Mouse (Mus musculus) adrenal gland, postnatal 4 days (tissue): ENCODE data around the gene Slc12a8. TPM values are rescaled to one million over a fixed set of nuclear protein-coding genes. Genes with fewer than 3 reads are reported as not detected.

Source experiments
- DNase-seq, 2 experiments: peaks; one replicate each; pipeline ENCODE4 v3.0.0; 2021 to 2022; ENCODE audit warnings: low spot score in 2 of 2, mixed read lengths in 2 of 2
- total RNA-seq, 2 experiments: library from RNA; stranded (reverse); gene quantifications; 2 replicates each; pipeline ENCODE4 v1.2.3; 2021

Gene Slc12a8
- total RNA-seq, 2 experiments from 2014 or later = 2.4 to 2.6 TPM

DNA sequence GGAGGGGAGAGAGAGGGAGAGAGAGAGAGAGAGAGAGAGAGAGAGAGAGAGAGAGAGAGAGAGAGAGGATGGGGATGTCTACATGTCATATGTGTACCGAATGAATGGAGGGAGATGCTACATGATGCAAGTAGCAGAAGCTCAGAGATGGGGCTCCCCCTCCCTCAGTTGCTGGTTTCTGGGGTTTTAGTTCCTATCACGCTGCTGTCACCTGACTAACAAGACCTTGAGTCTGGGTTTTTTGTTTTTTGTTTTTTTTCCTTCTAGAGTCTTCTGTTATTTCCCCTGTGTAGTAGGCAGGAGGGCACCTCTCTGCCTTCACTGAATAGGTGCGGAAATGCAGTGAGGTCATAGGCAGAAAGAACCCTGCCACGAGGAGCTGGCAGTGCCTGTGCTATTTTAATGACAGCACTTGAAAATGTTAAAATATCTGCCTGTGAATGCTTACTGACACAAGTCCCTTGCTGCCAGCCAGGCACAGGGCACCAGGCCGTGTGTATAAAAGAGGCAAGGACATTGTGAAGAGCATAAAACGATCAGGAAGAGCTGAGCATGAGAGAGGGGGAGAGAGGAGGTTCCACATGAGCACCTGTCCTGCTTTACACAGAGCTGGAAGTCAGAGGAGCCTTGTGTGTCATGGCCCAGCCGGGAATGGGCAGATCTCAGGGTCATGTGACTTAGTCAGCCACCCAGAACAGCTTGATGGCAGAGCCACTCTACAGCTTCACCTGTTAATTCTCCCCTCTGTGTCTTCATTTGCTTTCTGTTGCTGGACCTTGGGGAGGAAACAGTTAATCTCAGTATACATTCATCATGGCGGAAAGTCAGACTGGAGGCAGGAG is 89.8 kb downstream of the Slc12a8 start:
- DNase-seq = no peak

DNA sequence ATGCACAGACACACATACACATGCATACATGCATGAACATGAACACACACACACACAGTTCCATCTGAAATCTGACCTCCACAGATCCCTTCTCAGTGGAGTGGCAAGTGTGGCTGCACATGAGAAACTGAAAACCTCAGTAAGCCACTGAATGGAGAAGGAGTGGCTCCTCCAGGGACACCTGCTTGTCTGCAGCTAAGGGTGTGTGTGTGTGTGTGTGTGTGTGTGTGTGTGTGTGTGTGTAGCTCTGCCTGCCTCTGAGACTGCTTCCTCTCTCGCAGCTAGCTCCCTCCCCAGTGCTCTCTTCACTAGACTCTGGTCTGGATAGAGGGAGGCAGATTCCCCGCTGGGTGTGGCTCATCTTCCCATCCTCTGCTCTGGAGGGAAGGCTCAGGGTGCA is 92.4 kb downstream of the Slc12a8 start:
- DNase-seq = no peak

DNA sequence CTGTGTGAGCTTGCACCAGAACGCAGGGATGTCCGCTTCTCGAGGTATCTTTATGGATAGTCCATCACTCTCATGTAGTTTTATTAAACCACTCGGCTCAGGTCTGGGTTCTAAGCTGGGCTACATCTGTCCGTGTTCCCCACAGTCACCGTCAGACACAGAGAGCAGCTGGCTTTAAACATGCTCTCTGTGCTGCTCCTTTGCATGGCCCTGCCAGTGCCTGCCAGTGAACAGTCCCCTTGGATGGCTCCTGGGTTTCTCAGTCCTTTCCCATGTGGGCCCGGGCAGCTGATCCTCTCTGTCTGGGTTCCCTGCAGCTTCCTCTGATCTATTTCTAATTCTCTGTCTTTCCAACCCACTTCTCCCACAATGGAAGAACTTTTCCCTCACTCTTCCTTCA is 93.3 kb downstream of the Slc12a8 start:
- no peak for DNase-seq

DNA sequence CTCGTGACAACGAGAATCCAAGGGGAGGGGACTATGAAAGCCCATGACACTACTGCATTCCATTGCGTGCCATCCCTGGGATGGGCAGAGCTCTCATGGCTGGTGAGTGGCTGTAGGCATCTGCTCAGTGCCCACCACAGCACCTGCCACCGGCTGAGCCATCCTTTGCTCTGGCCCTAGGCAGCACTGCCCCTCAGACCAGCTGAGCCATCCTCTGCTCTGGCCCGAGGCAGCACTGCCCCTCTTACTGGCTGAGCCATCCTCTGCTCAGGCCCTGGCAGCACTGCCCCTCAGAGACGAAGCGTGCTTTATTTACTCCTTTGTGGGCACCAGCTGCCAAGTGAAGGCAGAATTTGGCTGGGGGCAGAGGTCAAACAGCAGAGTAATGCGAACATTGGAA is 94.2 kb downstream of the Slc12a8 start:
- DNase-seq = no peak

DNA sequence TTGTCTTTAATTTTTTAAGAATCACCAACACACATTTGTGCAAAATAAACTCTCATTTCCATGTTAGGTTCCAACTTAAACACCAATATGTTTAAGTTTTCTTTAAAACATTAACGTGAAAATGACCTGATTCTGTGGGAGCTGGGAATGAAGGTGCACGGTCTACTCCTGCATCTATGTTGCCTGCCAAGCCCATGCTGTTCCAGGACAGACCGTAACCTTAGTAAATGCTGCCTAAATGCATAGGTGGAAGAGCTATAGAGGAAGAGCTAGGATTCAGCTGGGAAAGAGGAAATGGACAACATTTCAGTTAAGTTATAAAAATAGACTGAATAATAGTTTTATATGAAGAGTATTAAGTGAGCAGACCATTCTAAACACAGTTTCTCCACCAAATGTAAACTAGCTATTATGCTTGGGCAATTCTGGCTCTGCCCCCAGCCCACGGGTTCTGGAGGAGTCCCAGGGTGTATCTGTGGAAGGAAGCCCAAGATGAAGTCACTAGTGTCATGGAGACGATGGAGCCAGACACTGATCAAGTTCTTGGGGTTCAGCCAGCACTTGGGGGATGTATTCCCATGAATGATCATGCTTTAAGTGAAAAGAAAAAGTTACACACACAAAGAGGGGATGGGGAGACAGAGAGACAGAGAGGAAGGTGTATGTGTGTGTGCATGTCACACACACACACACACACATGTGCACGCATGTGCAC is 95.1 kb downstream of the Slc12a8 start:
- DNase-seq = no peak

DNA sequence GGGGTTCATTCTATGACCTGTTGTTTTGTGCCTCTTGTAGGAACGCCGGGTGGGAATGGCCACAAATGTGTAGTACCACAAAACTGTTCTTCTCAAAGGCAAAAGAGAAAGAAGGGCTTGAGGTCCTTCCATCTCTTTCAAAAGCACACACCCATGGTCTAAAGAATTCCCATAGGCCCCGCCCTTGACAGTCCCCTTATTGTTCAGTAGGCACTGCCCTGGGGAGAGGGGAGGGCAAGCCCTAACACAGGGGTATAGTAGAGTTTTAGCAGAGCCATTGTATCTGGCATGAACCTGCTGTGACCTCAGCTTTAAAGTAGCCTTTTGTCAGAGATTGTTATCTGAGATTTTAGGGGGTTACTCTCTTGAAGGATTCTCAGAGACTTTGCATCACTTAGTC is 98.9 kb downstream of the Slc12a8 start:
- no peak for DNase-seq

DNA sequence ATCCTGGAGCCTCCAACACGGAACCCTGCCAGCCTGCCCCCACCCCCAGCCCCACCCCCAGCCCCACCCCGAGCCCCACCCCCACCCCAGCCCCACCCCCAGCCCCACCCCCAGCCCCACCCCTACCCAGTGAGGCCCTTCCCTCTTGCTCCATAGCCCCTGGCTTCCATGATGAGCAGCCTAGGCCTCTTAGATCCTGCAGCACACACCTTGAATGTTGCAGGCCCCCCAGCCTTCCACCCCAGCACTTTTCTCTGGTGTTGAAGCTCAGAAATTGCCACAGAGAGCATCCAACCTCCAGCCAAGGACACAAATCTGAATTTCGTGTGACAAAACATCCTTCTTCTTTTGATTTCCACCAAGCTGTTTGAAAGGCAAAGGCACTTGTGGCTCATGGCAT is 104.7 kb downstream of the Slc12a8 start:
- DNase-seq = no peak

DNA sequence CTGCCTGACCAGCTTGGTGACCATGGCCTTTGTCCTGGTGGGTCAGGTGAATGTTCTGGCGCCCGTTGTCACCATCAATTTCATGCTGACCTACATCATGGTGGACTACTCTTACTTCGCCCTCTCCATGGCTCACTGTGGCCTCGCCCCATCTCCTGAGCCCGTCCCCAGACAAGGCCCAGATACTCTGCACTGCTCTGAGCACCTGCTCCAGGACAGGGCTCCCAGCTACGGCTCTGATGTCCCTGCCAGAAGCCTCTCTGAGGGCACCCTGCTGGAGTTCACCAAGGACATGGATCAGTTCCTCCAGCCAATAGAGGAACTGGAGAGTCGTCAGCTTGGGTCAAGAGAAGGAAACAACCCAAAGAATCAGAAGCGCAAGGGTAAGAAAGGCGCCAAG is 107.5 kb downstream of the Slc12a8 start:
- no peak for DNase-seq

DNA sequence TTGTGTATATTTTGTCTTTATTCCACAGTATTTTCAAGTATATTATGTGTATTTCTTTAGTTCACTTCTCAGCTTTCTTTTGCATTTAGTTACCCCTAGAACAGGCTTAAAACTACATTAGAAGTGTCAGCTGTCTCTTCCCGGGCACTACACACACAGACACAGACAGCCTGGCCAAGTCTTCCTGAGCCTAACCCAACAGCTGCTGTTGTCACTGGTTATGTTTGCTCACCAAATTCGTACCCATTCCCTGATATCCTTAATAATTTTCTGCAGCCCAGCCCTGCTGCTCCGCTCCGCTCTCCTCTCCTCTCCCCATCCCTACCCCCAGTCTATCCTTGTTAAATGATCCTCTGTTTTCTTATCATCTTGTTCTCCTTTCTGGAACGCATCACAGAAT is 112.4 kb downstream of the Slc12a8 start:
- no peak for DNase-seq

DNA sequence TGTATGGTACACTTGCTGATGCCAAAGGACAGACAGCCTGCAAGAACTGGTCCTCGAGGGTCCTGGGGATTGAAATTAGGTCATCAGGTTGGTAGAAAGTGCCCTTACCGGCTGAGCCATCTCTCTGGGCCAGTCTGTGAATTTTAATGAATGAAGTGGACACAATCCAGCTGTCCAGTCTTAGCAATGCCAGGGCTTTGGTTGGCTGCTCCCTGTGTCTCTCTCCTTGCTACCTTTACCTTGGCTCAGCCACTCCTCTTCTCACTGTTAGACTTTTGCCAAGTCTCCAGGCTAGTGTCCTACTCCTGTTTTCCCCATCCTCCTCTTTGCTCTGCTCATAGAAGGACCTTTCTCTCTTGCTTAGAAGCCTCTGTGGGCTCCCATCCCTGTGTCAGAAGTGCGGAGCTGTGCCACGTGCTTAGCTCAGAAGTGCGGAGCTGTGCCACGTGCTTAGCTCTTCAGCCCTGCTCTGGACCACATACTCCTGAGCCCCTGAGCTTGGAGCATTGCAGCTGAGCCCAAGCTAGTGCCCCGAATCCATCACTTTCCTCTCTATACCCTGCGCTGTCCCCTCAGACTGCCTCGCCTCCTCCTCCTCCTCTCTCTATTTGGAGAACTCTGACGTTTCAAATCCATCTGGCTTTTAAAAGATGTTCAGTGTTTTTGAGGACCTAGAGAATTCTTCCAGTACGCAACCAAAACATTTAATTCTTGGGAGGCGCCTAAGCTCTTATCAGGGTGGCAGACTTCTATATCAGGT is 118.9 kb downstream of the Slc12a8 start:
- DNase-seq = no peak

DNA sequence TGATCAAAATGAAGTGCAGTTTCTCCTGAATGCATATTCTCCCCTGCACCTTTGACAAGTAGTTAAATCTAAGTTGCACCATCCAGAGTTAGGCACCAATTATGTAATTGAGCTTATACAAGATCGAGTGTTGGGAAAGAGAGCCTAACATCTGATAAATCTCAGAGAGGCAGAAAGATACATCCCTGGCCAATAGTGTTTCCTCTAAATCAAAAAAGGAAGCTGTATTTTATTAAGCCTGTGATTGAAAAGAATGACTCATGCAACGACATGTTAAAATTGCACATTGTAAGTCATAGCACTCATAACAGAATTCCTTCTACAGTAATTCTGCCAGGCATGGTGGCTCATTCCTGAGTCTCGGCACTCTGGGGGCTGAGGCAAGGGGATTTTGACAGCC is 124.7 kb downstream of the Slc12a8 start:
- DNase-seq = no peak

DNA sequence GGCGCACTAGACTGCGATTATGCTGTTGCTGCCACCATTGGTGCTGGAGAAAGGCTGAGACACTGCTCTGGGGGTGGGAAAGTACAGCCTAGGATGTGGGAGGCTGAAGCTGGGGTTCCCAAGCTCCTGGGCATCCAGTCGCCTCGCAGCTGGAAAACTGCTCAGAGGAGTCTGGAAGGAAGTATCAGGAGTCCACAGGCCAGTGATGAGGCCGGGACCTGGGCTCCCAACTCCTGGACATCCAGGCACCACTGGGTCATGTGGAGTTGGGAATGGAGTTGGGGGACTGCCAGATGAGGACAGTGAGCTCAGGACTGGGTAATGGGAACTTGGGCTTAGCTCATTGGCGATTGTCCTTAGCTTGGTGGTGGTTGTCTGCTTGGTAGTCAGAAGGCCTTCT is 136.0 kb downstream of the Slc12a8 start:
- DNase-seq = no peak

DNA sequence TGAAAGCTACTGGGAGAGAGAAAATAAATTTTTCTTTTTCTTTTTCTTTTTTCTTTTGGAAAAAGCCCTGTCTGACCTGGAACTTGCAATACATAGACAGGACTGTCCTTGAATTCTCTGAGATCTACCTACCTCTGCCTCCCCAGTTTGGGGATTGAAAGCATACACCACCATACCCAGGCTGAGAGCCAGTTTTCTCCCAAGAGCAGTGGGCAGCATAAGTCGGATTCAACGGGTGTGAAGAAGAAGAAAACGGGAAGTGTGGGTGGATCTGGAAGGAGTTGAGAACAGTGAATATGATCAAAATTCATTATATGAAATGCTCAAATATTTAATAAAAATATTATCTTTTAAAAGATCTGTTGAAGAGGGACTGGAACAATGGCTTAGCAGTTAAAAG is 138.3 kb downstream of the Slc12a8 start:
- no peak for DNase-seq

DNA sequence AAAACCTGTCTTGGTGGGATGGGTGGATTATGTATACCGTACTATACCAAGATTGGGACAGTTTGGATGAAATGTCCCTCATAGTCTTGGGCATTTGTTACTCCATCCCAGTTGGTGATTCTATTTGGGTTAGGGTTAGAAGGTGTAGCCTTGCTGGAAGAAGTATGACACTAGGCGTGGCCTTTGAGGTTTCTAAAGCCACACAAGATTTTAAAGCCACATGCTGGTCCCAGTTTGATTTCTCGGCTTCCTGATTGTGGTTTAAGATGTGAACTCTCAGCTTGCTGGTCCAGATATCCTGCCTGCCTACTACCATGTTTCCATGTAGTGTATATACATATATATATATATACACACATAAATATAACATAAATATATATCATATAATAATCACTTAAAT is 140.1 kb downstream of the Slc12a8 start:
- no peak for DNase-seq

DNA sequence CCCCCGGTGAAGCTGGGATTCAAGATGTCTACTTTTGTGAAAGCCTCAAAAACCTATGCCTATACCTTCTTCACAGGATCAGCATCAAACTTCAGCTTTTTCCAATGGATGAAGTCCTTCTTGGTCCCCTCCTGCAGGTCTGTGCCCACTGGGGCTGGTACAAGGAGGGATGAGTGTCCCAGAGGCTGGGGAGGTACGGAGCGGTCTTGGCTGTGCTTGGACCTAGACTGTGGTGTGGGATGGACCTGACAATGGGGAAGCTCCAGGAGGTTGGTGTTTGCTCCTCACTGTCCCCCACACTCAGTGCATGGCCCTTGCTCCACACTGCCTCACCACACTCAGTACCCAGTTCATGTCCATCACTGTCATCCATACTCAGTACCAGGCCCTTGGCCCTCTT is 141.0 kb downstream of the Slc12a8 start:
- DNase-seq = no peak

DNA sequence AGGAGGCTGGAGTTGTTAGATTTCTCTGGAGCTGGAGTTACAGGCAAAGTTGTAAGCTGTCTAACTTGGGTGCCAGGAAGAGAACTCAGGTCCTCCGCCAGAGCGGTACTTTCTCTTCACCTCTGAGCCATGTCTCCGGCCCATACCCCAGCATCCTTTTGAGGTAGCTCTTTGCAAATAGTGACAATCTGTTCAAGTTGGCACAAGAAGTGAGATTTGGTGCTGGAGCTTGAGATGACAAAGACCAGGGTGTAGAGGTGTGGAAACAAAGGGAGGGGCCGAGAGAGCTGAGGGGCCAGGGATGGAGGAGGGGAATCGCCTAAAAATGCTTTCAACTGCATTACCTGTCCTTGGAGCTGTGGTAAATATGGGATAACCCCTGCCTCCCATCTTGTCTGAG is 142.4 kb downstream of the Slc12a8 start:
- DNase-seq = no peak

DNA sequence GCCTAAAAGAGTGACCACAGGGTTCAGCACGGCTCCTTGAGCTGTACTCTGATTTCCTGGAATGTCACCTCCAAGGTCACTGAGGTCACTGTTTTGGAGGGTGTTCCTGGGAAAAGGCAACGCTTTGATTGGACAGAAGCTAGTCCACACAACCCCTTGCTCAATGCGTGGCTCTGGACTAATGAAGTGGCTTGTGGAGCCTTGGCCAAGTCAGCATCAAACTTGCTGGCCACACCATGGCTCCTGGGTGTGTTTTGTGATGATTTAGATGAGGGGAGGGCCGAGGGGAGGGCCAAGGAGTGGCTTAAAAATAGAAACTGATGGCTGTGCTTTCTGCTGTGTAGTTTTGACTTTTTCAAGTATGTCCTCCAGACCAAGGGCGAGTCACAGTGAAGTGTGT is 143.0 kb downstream of the Slc12a8 start:
- no peak for DNase-seq

DNA sequence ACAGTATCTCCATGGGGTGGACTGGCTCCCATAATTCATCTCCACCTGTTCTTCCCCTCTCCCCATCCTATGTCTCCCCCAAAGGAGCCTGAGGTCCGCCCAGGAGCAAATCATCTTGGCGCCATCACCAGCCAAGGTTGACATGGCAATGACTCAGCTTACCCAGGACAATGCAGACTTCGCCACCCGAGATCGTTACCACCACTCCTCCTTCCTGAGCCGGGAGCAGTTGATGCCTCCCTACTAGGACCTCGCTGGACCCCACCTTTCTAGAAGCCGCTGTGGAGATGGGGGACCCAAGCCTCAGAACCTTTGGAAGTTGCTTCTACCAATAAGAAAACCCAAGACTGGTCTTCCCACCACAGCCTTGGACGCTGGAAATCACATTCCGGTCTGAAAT is 145.7 kb downstream of the Slc12a8 start:
- no peak for DNase-seq

DNA sequence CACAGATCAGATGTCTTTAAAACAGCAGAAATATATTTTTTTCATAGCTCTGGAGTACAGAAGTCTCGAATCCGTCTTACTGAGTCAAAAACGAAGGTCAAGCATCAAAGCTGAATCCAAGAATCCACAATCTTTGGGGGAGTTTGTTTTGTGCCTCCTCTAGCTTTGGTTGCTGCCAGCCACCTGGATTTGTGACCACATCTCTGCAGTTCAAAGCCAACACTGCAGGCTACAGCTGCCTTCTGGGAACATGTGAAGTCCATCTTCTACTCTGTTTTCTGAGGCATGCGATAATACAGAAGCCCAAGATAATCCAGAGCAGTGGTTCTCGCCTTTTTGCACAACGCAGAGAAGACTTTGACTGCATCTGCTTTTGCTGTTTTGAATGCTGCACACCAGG is 149.1 kb downstream of the Slc12a8 start:
- DNase-seq = no peak

DNA sequence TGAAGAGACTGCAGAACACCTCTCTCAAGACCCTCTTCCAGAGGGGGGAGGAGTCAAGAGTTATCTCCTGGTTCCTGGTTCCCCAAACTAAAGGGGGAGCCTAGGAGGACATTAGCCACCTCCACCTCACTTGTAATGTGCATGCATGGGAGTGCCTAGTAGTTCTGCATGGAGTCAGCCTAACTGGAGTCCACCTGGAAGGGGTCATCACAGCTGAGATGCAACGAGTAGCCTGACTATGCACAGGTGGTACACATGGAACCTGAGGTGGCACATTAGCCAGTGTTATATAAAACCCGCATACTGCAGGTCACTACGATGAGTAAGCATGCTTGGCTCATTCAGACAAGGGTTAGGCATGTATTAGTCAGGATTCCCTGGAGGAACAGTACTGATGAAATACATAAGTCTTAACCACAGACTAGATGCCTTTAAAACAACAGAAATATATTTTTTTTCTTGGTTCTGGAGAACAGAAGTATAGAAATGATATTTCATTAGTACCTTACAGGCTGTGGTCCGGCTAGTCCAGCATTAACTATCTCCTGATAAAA is 149.9 kb downstream of the Slc12a8 start:
- no peak for DNase-seq

DNA sequence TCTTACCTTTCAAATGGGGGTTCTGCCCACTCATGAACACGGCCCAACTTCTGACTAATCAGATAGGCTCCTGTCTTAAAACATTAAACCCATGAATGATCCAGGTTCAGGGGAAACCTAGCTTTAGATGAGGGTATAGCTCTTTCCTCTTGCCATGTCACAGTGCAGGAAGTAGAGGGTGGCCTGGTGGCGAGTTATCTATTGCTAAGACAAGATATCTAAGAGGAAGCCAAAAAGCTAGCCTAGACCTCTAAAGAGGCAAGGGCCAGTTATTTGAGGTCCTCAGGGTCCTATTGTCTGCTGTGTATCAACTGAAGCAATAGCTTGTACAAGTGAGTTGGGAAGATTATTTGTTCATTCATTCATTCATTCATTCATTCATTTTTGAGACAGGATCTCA is 151.3 kb downstream of the Slc12a8 start:
- DNase-seq = no peak

DNA sequence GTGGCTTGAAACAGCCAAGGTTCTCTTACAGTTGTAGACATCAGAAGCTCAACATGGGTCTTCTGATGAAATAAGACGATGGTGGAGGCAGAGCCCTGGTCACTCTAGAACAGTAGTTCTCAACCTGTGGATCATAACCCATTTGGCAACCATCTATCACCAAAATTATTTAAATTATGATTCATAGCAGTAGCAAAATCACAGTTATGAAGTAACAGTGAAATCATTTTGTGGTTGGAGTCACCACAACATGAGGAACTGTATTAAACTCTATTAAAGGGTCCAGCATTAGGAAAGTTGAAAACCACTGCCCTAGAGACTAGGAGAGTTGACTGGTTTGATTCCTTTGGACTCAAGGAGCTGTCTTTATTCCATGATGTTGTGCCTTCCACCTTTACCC is 151.9 kb downstream of the Slc12a8 start:
- DNase-seq = no peak
